ENCODE assay signal across 10 mouse cellular contexts in the genomic region with DNA sequence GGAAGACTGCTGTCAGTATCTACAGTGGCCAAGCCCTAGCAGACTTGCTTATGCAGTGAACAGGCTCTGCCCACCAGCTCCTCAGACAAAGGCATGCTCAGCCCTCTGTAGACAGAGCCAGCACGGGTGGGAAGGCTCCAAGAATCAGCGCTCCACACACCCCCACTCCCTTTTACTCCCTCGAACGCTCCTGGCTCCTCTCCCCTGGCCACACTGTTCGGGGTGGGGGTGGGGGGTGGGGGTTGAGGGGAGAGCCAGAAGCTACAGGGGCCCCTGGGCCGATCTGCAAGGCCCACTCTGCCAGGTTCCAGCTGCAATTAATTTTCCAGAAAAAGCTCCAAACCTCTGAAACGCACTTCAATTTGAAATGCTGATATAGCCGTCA.
DNase-seq lines count a peak whose midpoint lies in the region; ATAC-seq and TF ChIP-seq lines count a peak whose summit lies in the region.
"Had no signal": no experiment of that assay in that cellular context is flagged by ENCODE, and none has a peak within 500 bp of the region (broad histone marks: within the 10 kb centered on the region; RNA-seq: fewer than 3 reads in every experiment).

No protein-coding gene starts in this region.

- TF ChIP-seq POLR2A in lung, adult 2 months (IDR thresholded peaks at IDR 0.05; ENCODE audit: borderline replicate concordance, extremely low read depth, low read depth, low read length) = no peak

- no peaks in the 10 kb centered on the region for H3K9me3 ChIP-seq in lung, embryonic 15.5 days
- H3K9me3 ChIP-seq in hindbrain, embryonic 15.5 days = no peaks in the 10 kb centered on the region
- 0 out of 2 replicates have a peak, but pooled peaks cover 3% of the 10 kb centered on the region for H3K9me3 ChIP-seq in midbrain, postnatal 0 days (ENCODE audit: low read length)

- no peak overlapping the region for H3K27ac ChIP-seq in lung, embryonic 15.5 days
- peak overlapping the region; percentile 56 for H3K27ac ChIP-seq in hindbrain, embryonic 15.5 days (replicated peaks)
- no peak overlapping the region for H3K27ac ChIP-seq in midbrain, postnatal 0 days (ENCODE audit: low read depth, low read length)

- no peaks in the 10 kb centered on the region for H3K36me3 ChIP-seq in lung, embryonic 15.5 days
- no peaks in the 10 kb centered on the region for H3K36me3 ChIP-seq in hindbrain, embryonic 15.5 days
- H3K36me3 ChIP-seq in midbrain, postnatal 0 days (ENCODE audit: insufficient read depth, low read length) = no peaks in the 10 kb centered on the region

- peak; percentile 52; the same call in 1 of the 2 replicates for ATAC-seq in lung, embryonic 15.5 days (ENCODE audit: borderline replicate concordance, extremely low read depth, low FRiP score, low TSS enrichment)
- ATAC-seq in hindbrain, embryonic 15.5 days (ENCODE audit: low FRiP score, low read depth) = peak; percentile 82; the same call in 1 of the 2 replicates
- peak; percentile 54 for ATAC-seq in midbrain, postnatal 0 days (ENCODE audit: low FRiP score)

- H3K4me2 ChIP-seq in lung, embryonic 15.5 days = no peak overlapping the region
- H3K4me2 ChIP-seq in hindbrain, embryonic 15.5 days = 0 out of 2 replicates have a peak overlapping the region, but pooled peaks have one; percentile 4
- 0 out of 2 replicates have a peak overlapping the region, but pooled peaks have one; percentile 18 for H3K4me2 ChIP-seq in midbrain, postnatal 0 days (ENCODE audit: low read depth, low read length, poor library complexity, severe bottlenecking)

- H3K9ac ChIP-seq in lung, embryonic 15.5 days = no peak overlapping the region
- no peak overlapping the region for H3K9ac ChIP-seq in hindbrain, embryonic 15.5 days
- H3K9ac ChIP-seq in midbrain, postnatal 0 days (replicated peaks; ENCODE audit: low read length, poor library complexity, severe bottlenecking) = no peak overlapping the region

- no peak for TF ChIP-seq CTCF in lung, adult 2 months (IDR thresholded peaks at IDR 0.05; ENCODE audit: insufficient read depth, low read length)
- TF ChIP-seq CTCF in midbrain, postnatal 0 days (IDR thresholded peaks at IDR 0.05) = no peak

- H3K4me1 ChIP-seq in lung, embryonic 15.5 days = no peaks in the 10 kb centered on the region
- no peaks in the 10 kb centered on the region for H3K4me1 ChIP-seq in lung, adult 2 months (ENCODE audit: control insufficient read depth, insufficient read depth, low read length)
- H3K4me1 ChIP-seq in hindbrain, embryonic 15.5 days (replicated peaks) = peaks cover 5% of the 10 kb centered on the region; the same call in 1 of the 2 replicates
- peaks cover 4% of the 10 kb centered on the region; the same call in 1 of the 2 replicates for H3K4me1 ChIP-seq in midbrain, postnatal 0 days (ENCODE audit: insufficient read depth, low read length)

- 50% methylated on average over 8 of the region's 8 CpGs for WGBS in lung, embryonic 15.5 days
- WGBS in lung, adult 2 months = 52% methylated on average over 8 of the region's 8 CpGs
- 38% methylated on average over 8 of the region's 8 CpGs for WGBS in hindbrain, embryonic 15.5 days
- 33% methylated on average over 8 of the region's 8 CpGs for WGBS in midbrain, postnatal 0 days

- no peaks in the 10 kb centered on the region for H3K27me3 ChIP-seq in lung, embryonic 15.5 days
- H3K27me3 ChIP-seq in hindbrain, embryonic 15.5 days = no peaks in the 10 kb centered on the region
- no peaks in the 10 kb centered on the region for H3K27me3 ChIP-seq in midbrain, postnatal 0 days (ENCODE audit: insufficient read depth, low read length)

- peak; percentile 16 for DNase-seq in heart, adult 11 months
- no peak for DNase-seq in heart, adult 18-20 months
- DNase-seq in lung, adult 2 months = no peak
- DNase-seq in midbrain, postnatal 0 days (ENCODE audit: low spot score) = peak; percentile 45
- DNase-seq in cerebellum, adult 11-12 months = no peak
- DNase-seq in kidney, adult 11 months = no peak
- DNase-seq: gastrocnemius, postnatal 36 days; lung, postnatal 36 days had no signal

- no peak overlapping the region for H3K4me3 ChIP-seq in lung, embryonic 15.5 days
- H3K4me3 ChIP-seq in lung, adult 2 months (replicated peaks; ENCODE audit: extremely low read depth, low read depth, low read length) = no peak overlapping the region
- H3K4me3 ChIP-seq in hindbrain, embryonic 15.5 days = no peak overlapping the region
- no peak overlapping the region for H3K4me3 ChIP-seq in midbrain, postnatal 0 days (ENCODE audit: low read depth, low read length)

Comparison
In these comparisons a context has a peak if more than half of its experiments do, and no peak if none do; other contexts are left out.
1. DNase-seq: peak in heart, adult 11 months (single experiment) and midbrain, postnatal 0 days (single experiment); none in heart, adult 18-20 months (0 of 2), lung, adult 2 months (single experiment), cerebellum, adult 11-12 months (single experiment) and kidney, adult 11 months (single experiment).
2. Peak in every context shown above with its lines, with median percentiles within 50 percentile points of each other: ATAC-seq.